Mouse (Mus musculus) forebrain, embryonic 16.5 days (tissue): ENCODE results near the gene Lmntd2. TPM values are rescaled to one million over a fixed set of nuclear protein-coding genes. Genes with fewer than 3 reads are reported as not detected.

ENCODE experiments used
- ATAC-seq: fragments of 200-750 bp; cut with Nextera tagmentation; 2 replicates; pipeline ENCODE4 v1.8.0; 2017; ENCODE audit warnings: mild to moderate bottlenecking, moderate library complexity
- H3K27ac ChIP-seq: fragments of 300-500 bp; sonication (generic); 2 replicates; pipeline ENCODE4 v1.5.1; 2014; ENCODE audit warnings: low read length, control low read depth
- H3K27me3 ChIP-seq: fragments of 300-500 bp; sonication (generic); replicated peaks from 2 replicates; pipeline ENCODE4 v1.6.1; 2014; ENCODE audit warnings: low read length; ENCODE audit not compliant: control insufficient read depth, insufficient read depth
- H3K36me3 ChIP-seq: fragments of 300-500 bp; sonication (generic); 2 replicates; pipeline ENCODE4 v1.6.1; 2014; ENCODE audit not compliant: control insufficient read depth, insufficient read depth
- H3K4me1 ChIP-seq: fragments of 300-500 bp; sonication (generic); replicated peaks from 2 replicates; pipeline ENCODE4 v1.6.1; 2014; ENCODE audit warnings: low read length; ENCODE audit not compliant: control insufficient read depth, insufficient read depth
- H3K4me2 ChIP-seq: fragments of 300-500 bp; sonication (generic); 2 replicates; pipeline ENCODE4 v1.6.1; 2014; ENCODE audit warnings: mild to moderate bottlenecking, low read length, control low read depth
- H3K4me3 ChIP-seq: fragments of 300-500 bp; sonication (generic); replicated peaks from 2 replicates; pipeline ENCODE4 v1.5.1; 2014; ENCODE audit warnings: mild to moderate bottlenecking, low read length, control low read depth
- H3K9ac ChIP-seq: fragments of 300-500 bp; sonication (generic); replicated peaks from 2 replicates; pipeline ENCODE4 v1.6.1; 2014; ENCODE audit warnings: low read depth, low read length, control low read depth
- H3K9me3 ChIP-seq: fragments of 300-500 bp; sonication (generic); 2 replicates; pipeline ENCODE4 v1.6.1; 2016; ENCODE audit warnings: low read length; ENCODE audit not compliant: control insufficient read depth
- WGBS: fragments of 180-500 bp; shearing (Covaris S2); extraction: QIAGEN DNeasy Blood & Tissue Kit; methylation state at CpG from one replicate; pipeline ENCODE4 v1.1.7; 2014; 5-methylcytosine and 5-hydroxymethylcytosine counted together
- polyA plus RNA-seq: library from polyadenylated mRNA; unstranded; fragments of >200 nt; fragmentation: Nextera tagmentation; extraction: Ambion mirVana; gene quantifications from 2 replicates; pipeline ENCODE4 v1.2.1, GENCODE M21; 2015

Lmntd2 gene
- polyA plus RNA-seq, 1 experiment from 2014 or later: 1.2 TPM

- Histone ChIP-seq H3K36me3 (peaks cover 15% of the 10 kb centered on the region; the same call in 1 of the 2 replicates), H3K4me3 (peak overlapping the region; percentile 88), H3K4me1 (peaks cover 20% of the 10 kb centered on the region), H3K9ac (peak overlapping the region; percentile 65), H3K27me3 (no peaks in the 10 kb centered on the region), H3K9me3 (no peaks in the 10 kb centered on the region), H3K27ac (peak overlapping the region; percentile 80), H3K4me2 (peak overlapping the region; percentile 99)
- peak; percentile 43 for ATAC-seq
- under 1% methylated on average over 28 of the region's 28 CpGs for whole genome bisulfite sequencing
These were observed 19.1 kb downstream of the Lmntd2 start for GRCm38 (mm10) chr7:141194830-141195229.

- Histone ChIP-seq H3K27ac (peak overlapping the region; percentile 80), H3K4me1 (peaks cover 20% of the 10 kb centered on the region), H3K9me3 (no peaks in the 10 kb centered on the region), H3K4me2 (peak overlapping the region; percentile 99), H3K27me3 (no peaks in the 10 kb centered on the region), H3K9ac (peak overlapping the region; percentile 65), H3K4me3 (peak overlapping the region; percentile 88), H3K36me3 (peaks cover 17% of the 10 kb centered on the region)
- ATAC-seq: no peak
- under 1% methylated on average over 23 of the region's 23 CpGs for WGBS
These were observed 19.5 kb downstream of the Lmntd2 start for GRCm38 (mm10) chr7:141194409-141194808.

- Histone ChIP-seq H3K4me2 (peak within 1 kb of the TSS; percentile 99), H3K36me3 (peaks cover 22% of the 10 kb centered on the region), H3K9ac (peak within 1 kb of the TSS; percentile 96), H3K9me3 (no peaks in the 10 kb centered on the region), H3K4me3 (peak within 1 kb of the TSS; percentile 88), H3K27me3 (no peaks in the 10 kb centered on the region), H3K27ac (peak within 1 kb of the TSS; percentile 80), H3K4me1 (peaks cover 20% of the 10 kb centered on the region)
- peak; percentile 94 for ATAC-seq
- whole genome bisulfite sequencing: under 1% methylated on average over 39 of the region's 39 CpGs
These were observed 19.9 kb downstream of the Lmntd2 start, which contains the start of the genes Hras and Lrrc56 for GRCm38 (mm10) chr7:141193948-141194347. Gene Hras, minus strand, starts transcription at chr7:141194005. Gene Lrrc56, plus strand, starts transcription at chr7:141194157.

GRCm38 (mm10) chr7:141193348-141193856 lies 20.5 kb downstream of the Lmntd2 start:
- H3K9ac ChIP-seq: peak overlapping the region; percentile 96
- WGBS: 1% methylated on average over 39 of the region's 43 CpGs
- peak overlapping the region; percentile 93 for H3K4me2 ChIP-seq
- peaks cover 22% of the 10 kb centered on the region for H3K36me3 ChIP-seq
- peak overlapping the region; percentile 88 for H3K4me3 ChIP-seq
- ATAC-seq: 0 out of 2 replicates have a peak, but pooled peaks have one; percentile 7
- H3K27me3 ChIP-seq: no peaks in the 10 kb centered on the region
- H3K27ac ChIP-seq: peak overlapping the region; percentile 48; the same call in 1 of the 2 replicates
- no peaks in the 10 kb centered on the region for H3K9me3 ChIP-seq
- peaks cover 20% of the 10 kb centered on the region for H3K4me1 ChIP-seq

GRCm38 (mm10) chr7:141192776-141193347 lies 21.0 kb downstream of the Lmntd2 start:
- ATAC-seq: no peak
- peaks cover 22% of the 10 kb centered on the region for H3K36me3 ChIP-seq
- H3K4me1 ChIP-seq: peaks cover 20% of the 10 kb centered on the region
- H3K4me3 ChIP-seq: peak overlapping the region; percentile 88
- no peaks in the 10 kb centered on the region for H3K9me3 ChIP-seq
- H3K9ac ChIP-seq: peak overlapping the region; percentile 96
- no peaks in the 10 kb centered on the region for H3K27me3 ChIP-seq
- no peak overlapping the region; the same call in 1 of the 2 replicates for H3K27ac ChIP-seq
- WGBS: 23% methylated on average over 12 of the region's 12 CpGs
- H3K4me2 ChIP-seq: peak overlapping the region; percentile 93

- Histone ChIP-seq H3K9ac (no peak overlapping the region), H3K4me2 (peak overlapping the region; percentile 93), H3K27ac (no peak overlapping the region), H3K36me3 (peaks cover 22% of the 10 kb centered on the region), H3K4me1 (peaks cover 20% of the 10 kb centered on the region), H3K9me3 (no peaks in the 10 kb centered on the region), H3K4me3 (no peak overlapping the region), H3K27me3 (no peaks in the 10 kb centered on the region)
- WGBS: 90% methylated on average over 24 of the region's 24 CpGs
- ATAC-seq: no peak
These were observed 21.8 kb downstream of the Lmntd2 start for GRCm38 (mm10) chr7:141191796-141192685.

GRCm38 (mm10) chr7:141191036-141191435 lies 22.8 kb downstream of the Lmntd2 start:
- Histone ChIP-seq H3K36me3 (peaks cover 22% of the 10 kb centered on the region), H3K27me3 (no peaks in the 10 kb centered on the region), H3K9ac (no peak overlapping the region), H3K9me3 (no peaks in the 10 kb centered on the region), H3K4me3 (no peak overlapping the region), H3K4me2 (no peak overlapping the region), H3K4me1 (peaks cover 20% of the 10 kb centered on the region), H3K27ac (no peak overlapping the region)
- no peak for ATAC-seq
- WGBS: 89% methylated on average over 14 of the region's 14 CpGs

- no peak for ATAC-seq
- Histone ChIP-seq H3K27me3 (no peaks in the 10 kb centered on the region), H3K27ac (no peak overlapping the region), H3K4me3 (no peak overlapping the region), H3K9ac (no peak overlapping the region), H3K36me3 (peaks cover 22% of the 10 kb centered on the region), H3K4me2 (no peak overlapping the region), H3K9me3 (no peaks in the 10 kb centered on the region), H3K4me1 (peaks cover 16% of the 10 kb centered on the region)
- 98% methylated on average over 3 of the region's 3 CpGs for WGBS
These were observed 23.7 kb downstream of the Lmntd2 start for GRCm38 (mm10) chr7:141190220-141190619.

GRCm38 (mm10) chr7:141188733-141189132 lies 25.1 kb downstream of the Lmntd2 start:
- no peak for ATAC-seq
- Histone ChIP-seq H3K4me2 (no peak overlapping the region), H3K27ac (no peak overlapping the region), H3K4me3 (no peak overlapping the region), H3K9me3 (no peaks in the 10 kb centered on the region), H3K27me3 (no peaks in the 10 kb centered on the region), H3K36me3 (peaks cover 22% of the 10 kb centered on the region), H3K9ac (no peak overlapping the region), H3K4me1 (peaks cover 10% of the 10 kb centered on the region)
- WGBS: 94% methylated on average over 3 of the region's 3 CpGs
